Mouse (Mus musculus): Measurements from ENCODE around the gene Ak3. TPM values are rescaled to one million over a fixed set of nuclear protein-coding genes. Genes with fewer than 3 reads are reported as not detected.
A peak's percentile ranks its signal among the peaks of the same experiment; 100 is the strongest.

The Ak3 gene
- total RNA-seq, 1 experiment: 13.8 TPM

DNA sequence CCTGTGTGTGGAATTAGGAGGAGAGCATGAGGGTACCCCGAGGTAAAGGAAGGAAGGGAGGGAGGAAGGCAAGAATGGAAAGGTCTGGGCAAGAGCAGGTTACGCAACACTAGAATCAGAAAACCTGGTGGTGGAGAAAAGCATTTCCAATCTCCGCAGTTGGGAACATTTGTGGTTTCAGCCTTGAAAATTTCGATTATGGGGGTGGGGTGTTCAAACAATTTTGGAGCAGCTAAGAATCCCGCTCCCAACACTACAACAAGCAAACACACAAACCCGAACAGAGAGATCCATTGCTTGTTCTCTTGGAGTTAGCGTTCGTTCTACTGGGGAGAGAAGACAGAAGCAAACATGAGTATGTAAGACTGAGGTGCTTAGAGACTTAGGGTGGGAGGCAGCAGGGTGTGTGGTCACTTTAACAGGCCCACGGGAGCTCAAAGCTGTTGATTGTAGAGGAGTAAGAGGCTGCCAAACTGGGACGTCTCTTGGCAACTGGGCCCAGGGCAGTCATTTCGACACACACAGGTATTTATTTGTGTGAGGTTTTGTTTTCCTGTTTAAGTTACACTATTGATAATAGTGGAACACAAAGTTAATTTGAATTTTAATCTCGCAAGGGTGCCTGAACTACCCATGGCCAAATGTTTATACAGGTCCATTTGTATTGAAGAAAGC, 1.8 kb upstream of the Ak3 start:
- no peak for DNase-seq (ENCODE audit: low read depth, low spot score)
- TF ChIP-seq CHD2 (IDR thresholded peaks at IDR 0.05; ENCODE audit: low read depth, low read length): no peak
- no peak for TF ChIP-seq MAFK (IDR thresholded peaks at IDR 0.05; ENCODE audit: insufficient read depth, low read depth, low read length)
- TF ChIP-seq HCFC1 (IDR thresholded peaks at IDR 0.05; ENCODE audit: borderline replicate concordance, insufficient read depth, low read length): no peak
- no peak for TF ChIP-seq ZNF384 (IDR thresholded peaks at IDR 0.05; ENCODE audit: low read depth, low read length)
- TF ChIP-seq ZC3H11A (IDR thresholded peaks at IDR 0.05; ENCODE audit: borderline replicate concordance, low read depth, low read length): no peak
- in situ Hi-C loops (cut with MboI; ENCODE audit: low sequenced_read_pairs in 2 of 2, unreplicated experiment in 2 of 2): loop anchor here in 1 of 2 experiments (25.0 kb wide), 1 partner anchor 262 kb away; no protein-coding TSS in a partner anchor

GRCm38 (mm10) chr19:29046961-29047333, 814 bp downstream of the Ak3 start:
- TF ChIP-seq MAFK (IDR thresholded peaks at IDR 0.05; ENCODE audit: insufficient read depth, low read depth, low read length) (no peak), HCFC1 (IDR thresholded peaks at IDR 0.05; ENCODE audit: borderline replicate concordance, insufficient read depth, low read length) (no peak), ZNF384 (IDR thresholded peaks at IDR 0.05; ENCODE audit: low read depth, low read length) (no peak; the same call in 1 of the 2 replicates), CHD2 (IDR thresholded peaks at IDR 0.05; ENCODE audit: low read depth, low read length) (no peak), ZC3H11A (IDR thresholded peaks at IDR 0.05; ENCODE audit: borderline replicate concordance, low read depth, low read length) (no peak)
- Histone ChIP-seq H3K9ac (ENCODE audit: insufficient read depth, low read depth, low read length, poor library complexity, severe bottlenecking) (peak overlapping the region; percentile 80; the same call in 1 of the 2 replicates), H3K36me3 (ENCODE audit: control insufficient read depth, insufficient read depth, low read length, poor library complexity, severe bottlenecking) (no peaks in the 10 kb centered on the region), H3K4me3 (ENCODE audit: insufficient read depth in 1 of 2, low read depth in 1 of 2, low read length in 2 of 2, poor library complexity in 1 of 2, severe bottlenecking in 1 of 2) (peak overlapping the region; percentile 90 to 92), H3K27ac (ENCODE audit: insufficient read depth, low read depth, low read length, poor library complexity, severe bottlenecking) (no peak overlapping the region), H3K9me3 (ENCODE audit: control insufficient read depth, insufficient read depth, low read depth, low read length) (no peaks in the 10 kb centered on the region), H3K4me1 (ENCODE audit: control insufficient read depth in 2 of 2, insufficient read depth in 2 of 2, low read length in 2 of 2, poor library complexity in 1 of 2) (peaks cover 2 to 9% of the 10 kb centered on the region in 2 experiments; a peak in 3 of 4 replicates)
- in situ Hi-C loops (cut with MboI; ENCODE audit: low sequenced_read_pairs in 2 of 2, unreplicated experiment in 2 of 2): no loop called here
- no peak for DNase-seq (ENCODE audit: low read depth, low spot score)

More for the DNA sequence above, 1.8 kb upstream of the Ak3 start:
- Histone ChIP-seq H3K27ac (ENCODE audit: insufficient read depth, low read depth, low read length, poor library complexity, severe bottlenecking) (no peak overlapping the region), H3K4me1 (ENCODE audit: control insufficient read depth in 2 of 2, insufficient read depth in 2 of 2, low read length in 2 of 2, poor library complexity in 1 of 2) (peaks cover 2 to 9% of the 10 kb centered on the region in 2 experiments), H3K4me3 (ENCODE audit: insufficient read depth in 1 of 2, low read depth in 1 of 2, low read length in 2 of 2, poor library complexity in 1 of 2, severe bottlenecking in 1 of 2) (no peak overlapping the region), H3K36me3 (ENCODE audit: control insufficient read depth, insufficient read depth, low read length, poor library complexity, severe bottlenecking) (no peaks in the 10 kb centered on the region), H3K9me3 (ENCODE audit: control insufficient read depth, insufficient read depth, low read depth, low read length) (no peaks in the 10 kb centered on the region), H3K9ac (ENCODE audit: insufficient read depth, low read depth, low read length, poor library complexity, severe bottlenecking) (no peak overlapping the region)

DNA sequence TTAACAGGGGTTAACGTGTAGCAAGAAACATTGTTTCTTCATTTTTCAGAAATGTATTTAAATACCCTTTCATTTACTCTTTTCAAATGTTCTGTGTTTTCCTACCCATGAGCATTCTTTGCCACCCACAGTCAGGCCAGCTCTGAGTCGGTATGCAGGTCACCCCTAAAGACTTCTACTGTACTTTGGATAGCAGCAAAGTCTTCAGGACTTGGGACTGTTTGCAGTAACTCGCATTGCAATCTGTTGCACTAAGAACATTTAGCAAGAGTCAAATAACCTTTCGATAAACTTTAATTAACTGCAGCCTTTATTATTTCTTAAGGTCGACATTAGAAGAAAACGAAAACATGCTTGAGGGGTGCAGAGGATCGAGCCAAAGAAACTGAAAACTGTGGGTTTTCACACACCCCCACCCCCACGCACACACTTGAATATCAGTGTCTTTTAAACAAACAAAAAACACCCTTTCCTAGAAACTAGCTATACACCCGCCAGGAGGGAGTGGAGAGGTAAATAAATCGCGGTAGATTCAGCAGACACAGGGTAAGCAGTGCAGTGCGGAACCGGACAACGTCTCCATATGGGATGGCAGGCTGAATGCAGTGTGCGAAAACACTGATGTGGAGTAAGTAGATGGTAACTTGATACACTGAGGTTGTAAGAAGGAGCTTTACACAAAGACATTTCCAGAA, 1.7 kb downstream of the Ak3 start:
- no peak for DNase-seq (ENCODE audit: low read depth, low spot score)
- Histone ChIP-seq H3K4me3 (ENCODE audit: insufficient read depth in 1 of 2, low read depth in 1 of 2, low read length in 2 of 2, poor library complexity in 1 of 2, severe bottlenecking in 1 of 2) (0 out of 4 replicates have a peak overlapping the region, but pooled peaks of 1 of the 2 experiments have one; percentile 7), H3K9me3 (ENCODE audit: control insufficient read depth, insufficient read depth, low read depth, low read length) (no peaks in the 10 kb centered on the region), H3K4me1 (ENCODE audit: control insufficient read depth in 2 of 2, insufficient read depth in 2 of 2, low read length in 2 of 2, poor library complexity in 1 of 2) (peaks cover 2 to 9% of the 10 kb centered on the region in 2 experiments; a peak in 3 of 4 replicates), H3K27ac (ENCODE audit: insufficient read depth, low read depth, low read length, poor library complexity, severe bottlenecking) (no peak overlapping the region), H3K9ac (ENCODE audit: insufficient read depth, low read depth, low read length, poor library complexity, severe bottlenecking) (no peak overlapping the region), H3K36me3 (ENCODE audit: control insufficient read depth, insufficient read depth, low read length, poor library complexity, severe bottlenecking) (no peaks in the 10 kb centered on the region)
- in situ Hi-C loops (cut with MboI; ENCODE audit: low sequenced_read_pairs in 2 of 2, unreplicated experiment in 2 of 2): no loop called here
- no peak for TF ChIP-seq MAFK (IDR thresholded peaks at IDR 0.05; ENCODE audit: insufficient read depth, low read depth, low read length)
- TF ChIP-seq HCFC1 (IDR thresholded peaks at IDR 0.05; ENCODE audit: borderline replicate concordance, insufficient read depth, low read length): no peak
- TF ChIP-seq ZNF384 (IDR thresholded peaks at IDR 0.05; ENCODE audit: low read depth, low read length): no peak
- no peak for TF ChIP-seq CHD2 (IDR thresholded peaks at IDR 0.05; ENCODE audit: low read depth, low read length)
- no peak for TF ChIP-seq ZC3H11A (IDR thresholded peaks at IDR 0.05; ENCODE audit: borderline replicate concordance, low read depth, low read length)

DNA sequence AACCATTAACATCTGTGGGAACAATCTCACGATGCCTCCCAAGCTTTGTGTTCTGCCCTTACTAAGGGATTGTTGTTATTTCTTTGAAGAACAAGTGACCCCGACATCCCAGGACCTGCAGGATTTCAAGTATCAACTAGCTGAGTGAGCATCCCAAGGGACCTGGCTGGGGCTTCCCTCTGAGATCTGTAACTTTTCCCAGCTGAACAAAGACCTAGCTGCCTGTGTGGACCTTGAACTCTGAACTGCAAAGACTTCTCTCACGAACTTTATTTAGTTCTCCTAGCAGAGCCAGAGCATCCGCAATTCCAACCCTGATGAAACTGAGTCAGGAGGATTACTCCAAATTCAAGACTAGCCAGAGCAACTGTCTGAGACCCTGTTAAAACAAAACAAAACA, 2.4 kb downstream of the Ak3 start:
- H3K4me3 ChIP-seq (ENCODE audit: insufficient read depth in 1 of 2, low read depth in 1 of 2, low read length in 2 of 2, poor library complexity in 1 of 2, severe bottlenecking in 1 of 2): no peak overlapping the region
- in situ Hi-C loops (cut with MboI; ENCODE audit: low sequenced_read_pairs in 2 of 2, unreplicated experiment in 2 of 2): no loop called here
- H3K36me3 ChIP-seq (ENCODE audit: control insufficient read depth, insufficient read depth, low read length, poor library complexity, severe bottlenecking): no peaks in the 10 kb centered on the region
- H3K27ac ChIP-seq (ENCODE audit: insufficient read depth, low read depth, low read length, poor library complexity, severe bottlenecking): no peak overlapping the region
- no peaks in the 10 kb centered on the region for H3K9me3 ChIP-seq (ENCODE audit: control insufficient read depth, insufficient read depth, low read depth, low read length)
- DNase-seq (ENCODE audit: low read depth, low spot score): no peak
- no peak overlapping the region for H3K9ac ChIP-seq (ENCODE audit: insufficient read depth, low read depth, low read length, poor library complexity, severe bottlenecking)
- TF ChIP-seq CHD2 (IDR thresholded peaks at IDR 0.05; ENCODE audit: low read depth, low read length) (no peak), ZNF384 (IDR thresholded peaks at IDR 0.05; ENCODE audit: low read depth, low read length) (no peak), ZC3H11A (IDR thresholded peaks at IDR 0.05; ENCODE audit: borderline replicate concordance, low read depth, low read length) (no peak), MAFK (IDR thresholded peaks at IDR 0.05; ENCODE audit: insufficient read depth, low read depth, low read length) (no peak), HCFC1 (IDR thresholded peaks at IDR 0.05; ENCODE audit: borderline replicate concordance, insufficient read depth, low read length) (no peak)
- peaks cover under 1 to 5% of the 10 kb centered on the region in 2 experiments; a peak in 3 of 4 replicates for H3K4me1 ChIP-seq (ENCODE audit: control insufficient read depth in 2 of 2, insufficient read depth in 2 of 2, low read length in 2 of 2, poor library complexity in 1 of 2)

Data from ES-E14 (cell line).